Mouse (Mus musculus) forebrain, embryonic 16.5 days (tissue): ENCODE data around the gene Prdx2. TPM values are rescaled to one million over a fixed set of nuclear protein-coding genes. Genes with fewer than 3 reads are reported as not detected.

ENCODE experiments used
- ATAC-seq: fragments of 200-750 bp; cut with Nextera tagmentation; 2 replicates; pipeline ENCODE4 v1.8.0; 2017; ENCODE audit warnings: mild to moderate bottlenecking, moderate library complexity
- H3K27ac ChIP-seq: fragments of 300-500 bp; sonication (generic); 2 replicates; pipeline ENCODE4 v1.5.1; 2014; ENCODE audit warnings: low read length, control low read depth
- H3K27me3 ChIP-seq: fragments of 300-500 bp; sonication (generic); replicated peaks from 2 replicates; pipeline ENCODE4 v1.6.1; 2014; ENCODE audit warnings: low read length; ENCODE audit not compliant: control insufficient read depth, insufficient read depth
- H3K36me3 ChIP-seq: fragments of 300-500 bp; sonication (generic); 2 replicates; pipeline ENCODE4 v1.6.1; 2014; ENCODE audit not compliant: control insufficient read depth, insufficient read depth
- H3K4me1 ChIP-seq: fragments of 300-500 bp; sonication (generic); replicated peaks from 2 replicates; pipeline ENCODE4 v1.6.1; 2014; ENCODE audit warnings: low read length; ENCODE audit not compliant: control insufficient read depth, insufficient read depth
- H3K4me2 ChIP-seq: fragments of 300-500 bp; sonication (generic); 2 replicates; pipeline ENCODE4 v1.6.1; 2014; ENCODE audit warnings: mild to moderate bottlenecking, low read length, control low read depth
- H3K4me3 ChIP-seq: fragments of 300-500 bp; sonication (generic); replicated peaks from 2 replicates; pipeline ENCODE4 v1.5.1; 2014; ENCODE audit warnings: mild to moderate bottlenecking, low read length, control low read depth
- H3K9ac ChIP-seq: fragments of 300-500 bp; sonication (generic); replicated peaks from 2 replicates; pipeline ENCODE4 v1.6.1; 2014; ENCODE audit warnings: low read depth, low read length, control low read depth
- H3K9me3 ChIP-seq: fragments of 300-500 bp; sonication (generic); 2 replicates; pipeline ENCODE4 v1.6.1; 2016; ENCODE audit warnings: low read length; ENCODE audit not compliant: control insufficient read depth
- WGBS: fragments of 180-500 bp; shearing (Covaris S2); extraction: QIAGEN DNeasy Blood & Tissue Kit; methylation state at CpG from one replicate; pipeline ENCODE4 v1.1.7; 2014; 5-methylcytosine and 5-hydroxymethylcytosine counted together
- polyA plus RNA-seq: library from polyadenylated mRNA; unstranded; fragments of >200 nt; fragmentation: Nextera tagmentation; extraction: Ambion mirVana; gene quantifications from 2 replicates; pipeline ENCODE4 v1.2.1, GENCODE M21; 2015

The Prdx2 gene
- polyA plus RNA-seq, 1 experiment from 2014 or later: 1,394 TPM

- H3K27me3 ChIP-seq: peaks cover 10% of the 10 kb centered on the region; the same call in 1 of the 2 replicates
- peak; percentile 51 for ATAC-seq
- peak overlapping the region; percentile 59 for H3K9ac ChIP-seq
- no peaks in the 10 kb centered on the region for H3K9me3 ChIP-seq
- H3K36me3 ChIP-seq: no peaks in the 10 kb centered on the region
- peaks cover 30% of the 10 kb centered on the region for H3K4me1 ChIP-seq
- peak overlapping the region; percentile 82 for H3K27ac ChIP-seq
- H3K4me3 ChIP-seq: peak overlapping the region; percentile 74
- under 1% methylated on average over 15 of the region's 15 CpGs for WGBS
- peak overlapping the region; percentile 97 for H3K4me2 ChIP-seq
Observed at GRCm38 (mm10) chr8:84989810-84990209, 20.4 kb downstream of the Prdx2 start.

- 0% methylated on average over 26 of the region's 28 CpGs for WGBS
- Histone ChIP-seq H3K27ac (peak within 1 kb of the TSS; percentile 82), H3K4me2 (peak within 1 kb of the TSS; percentile 97)
Observed at GRCm38 (mm10) chr8:84990349-84990748, 21.0 kb downstream of the Prdx2 start, which contains the start of gene Hook2. Gene Hook2 (plus strand): TSS chr8:84990603.

GRCm38 (mm10) chr8:84990836-84991235, 21.4 kb downstream of the Prdx2 start:
- 0 out of 2 replicates have a peak overlapping the region, but pooled peaks have one; percentile 28 for H3K27ac ChIP-seq

More at GRCm38 (mm10) chr8:84990349-84990748, 21.0 kb downstream of the Prdx2 start, which contains the start of gene Hook2:
- ATAC-seq: peak; percentile 89
- Histone ChIP-seq H3K27me3 (peaks cover 10% of the 10 kb centered on the region; the same call in 1 of the 2 replicates), H3K9me3 (no peaks in the 10 kb centered on the region), H3K4me3 (peak within 1 kb of the TSS; percentile 74), H3K36me3 (no peaks in the 10 kb centered on the region), H3K9ac (peak within 1 kb of the TSS; percentile 81), H3K4me1 (peaks cover 25% of the 10 kb centered on the region)

GRCm38 (mm10) chr8:84994375-84994774, 25.0 kb downstream of the Prdx2 start:
- no peak overlapping the region for H3K4me3 ChIP-seq
- no peaks in the 10 kb centered on the region for H3K36me3 ChIP-seq
- 92% methylated on average over 9 of the region's 9 CpGs for WGBS
- no peak overlapping the region for H3K27ac ChIP-seq
- H3K4me1 ChIP-seq: peaks cover 19% of the 10 kb centered on the region
- H3K9ac ChIP-seq: no peak overlapping the region
- H3K9me3 ChIP-seq: no peaks in the 10 kb centered on the region
- H3K27me3 ChIP-seq: no peaks in the 10 kb centered on the region
- H3K4me2 ChIP-seq: no peak overlapping the region
- ATAC-seq: no peak

More at GRCm38 (mm10) chr8:84990836-84991235, 21.4 kb downstream of the Prdx2 start:
- H3K9ac ChIP-seq: peak overlapping the region; percentile 81
- no peaks in the 10 kb centered on the region for H3K36me3 ChIP-seq
- H3K4me2 ChIP-seq: peak overlapping the region; percentile 97
- peak overlapping the region; percentile 74 for H3K4me3 ChIP-seq
- H3K4me1 ChIP-seq: peaks cover 20% of the 10 kb centered on the region
- H3K9me3 ChIP-seq: no peaks in the 10 kb centered on the region
- ATAC-seq: peak; percentile 7; the same call in 1 of the 2 replicates
- 2% methylated on average over 15 of the region's 15 CpGs for WGBS
- H3K27me3 ChIP-seq: peaks cover 10% of the 10 kb centered on the region; the same call in 1 of the 2 replicates

- ATAC-seq: peak; percentile 15; the same call in 1 of the 2 replicates
- H3K9ac ChIP-seq: peak overlapping the region; percentile 29; the same call in 1 of the 2 replicates
- H3K4me1 ChIP-seq: peaks cover 13% of the 10 kb centered on the region
- 14% methylated on average over 25 of the region's 25 CpGs for WGBS
- no peak overlapping the region for H3K4me2 ChIP-seq
- no peaks in the 10 kb centered on the region for H3K27me3 ChIP-seq
- H3K27ac ChIP-seq: no peak overlapping the region
- H3K36me3 ChIP-seq: no peaks in the 10 kb centered on the region
- H3K9me3 ChIP-seq: no peaks in the 10 kb centered on the region
- no peak overlapping the region for H3K4me3 ChIP-seq
Observed at GRCm38 (mm10) chr8:84995680-84996079, 26.3 kb downstream of the Prdx2 start.

- Histone ChIP-seq H3K36me3 (no peaks in the 10 kb centered on the region), H3K9ac (no peak overlapping the region), H3K4me3 (no peak overlapping the region), H3K4me2 (no peak overlapping the region), H3K27ac (no peak overlapping the region), H3K9me3 (no peaks in the 10 kb centered on the region), H3K4me1 (peaks cover 8% of the 10 kb centered on the region), H3K27me3 (no peaks in the 10 kb centered on the region)
- 85% methylated on average over 5 of the region's 5 CpGs for WGBS
- ATAC-seq: no peak
Observed at GRCm38 (mm10) chr8:84996978-84997377, 27.6 kb downstream of the Prdx2 start.

GRCm38 (mm10) chr8:84997649-84998295, 28.4 kb downstream of the Prdx2 start:
- ATAC-seq: peak; percentile 81
- H3K4me3 ChIP-seq: no peak overlapping the region
- H3K36me3 ChIP-seq: peaks cover under 1% of the 10 kb centered on the region; the same call in 1 of the 2 replicates
- H3K9me3 ChIP-seq: no peaks in the 10 kb centered on the region
- no peak overlapping the region for H3K27ac ChIP-seq
- H3K4me1 ChIP-seq: peaks cover 8% of the 10 kb centered on the region
- no peaks in the 10 kb centered on the region for H3K27me3 ChIP-seq
- H3K4me2 ChIP-seq: peak overlapping the region; percentile 35
- peak overlapping the region; percentile 31 for H3K9ac ChIP-seq
- WGBS: under 1% methylated on average over 19 of the region's 19 CpGs

GRCm38 (mm10) chr8:85007686-85008085, 38.3 kb downstream of the Prdx2 start:
- Histone ChIP-seq H3K27me3 (peaks cover 16% of the 10 kb centered on the region), H3K4me3 (no peak overlapping the region), H3K36me3 (peaks cover 2% of the 10 kb centered on the region; the same call in 1 of the 2 replicates), H3K9ac (no peak overlapping the region), H3K9me3 (no peaks in the 10 kb centered on the region), H3K4me2 (no peak overlapping the region), H3K27ac (no peak overlapping the region), H3K4me1 (no peaks in the 10 kb centered on the region)
- WGBS: 14% methylated on average over 25 of the region's 25 CpGs
- ATAC-seq: no peak

- ATAC-seq: no peak
- peaks cover 20% of the 10 kb centered on the region for H3K27me3 ChIP-seq
- 11% methylated on average over 28 of the region's 28 CpGs for WGBS
Observed at GRCm38 (mm10) chr8:85011242-85011641, 41.9 kb downstream of the Prdx2 start.

More at GRCm38 (mm10) chr8:85011242-85011641, 41.9 kb downstream of the Prdx2 start:
- H3K4me2 ChIP-seq: no peak overlapping the region
- H3K9ac ChIP-seq: no peak overlapping the region
- peaks cover 5% of the 10 kb centered on the region for H3K4me1 ChIP-seq
- no peaks in the 10 kb centered on the region for H3K36me3 ChIP-seq
- H3K27ac ChIP-seq: no peak overlapping the region
- no peaks in the 10 kb centered on the region for H3K9me3 ChIP-seq
- no peak overlapping the region for H3K4me3 ChIP-seq
